In genomic region chr11:51011821-51012220, GRCm38 (mm10) we compare ENCODE assay signal across 16 mouse cellular contexts. TPM values are rescaled to one million over a fixed set of nuclear protein-coding genes. Genes with fewer than 3 reads are reported as not detected.
DNase-seq lines count a peak whose midpoint lies in the region; ATAC-seq and TF ChIP-seq lines count a peak whose summit lies in the region.
"Had no signal": no experiment of that assay in that cellular context is flagged by ENCODE, and none has a peak within 500 bp of the region (broad histone marks: within the 10 kb centered on the region; RNA-seq: fewer than 3 reads in every experiment).

No protein-coding gene starts in this region.

- H3K36me3 ChIP-seq in hindbrain, embryonic 14.5 days (replicated peaks; ENCODE audit: control insufficient read depth, insufficient read depth) = no peaks in the 10 kb centered on the region
- H3K36me3 ChIP-seq in hindbrain, embryonic 10.5 days = no peaks in the 10 kb centered on the region
- no peaks in the 10 kb centered on the region for H3K36me3 ChIP-seq in liver, postnatal 0 days (replicated peaks; ENCODE audit: insufficient read depth, low read length)

- H3K4me3 ChIP-seq in hindbrain, embryonic 14.5 days (replicated peaks; ENCODE audit: low read length) = no peak overlapping the region
- H3K4me3 ChIP-seq in hindbrain, embryonic 10.5 days = no peak overlapping the region
- H3K4me3 ChIP-seq in liver, postnatal 0 days (ENCODE audit: low read depth, low read length) = no peak overlapping the region
- no peak overlapping the region for H3K4me3 ChIP-seq in left cerebral cortex, adult 2 months

- H3K27ac ChIP-seq in hindbrain, embryonic 14.5 days = no peak overlapping the region
- no peak overlapping the region for H3K27ac ChIP-seq in hindbrain, embryonic 10.5 days
- no peak overlapping the region for H3K27ac ChIP-seq in liver, postnatal 0 days (ENCODE audit: low read depth)
- H3K27ac ChIP-seq in left cerebral cortex, adult 2 months = no peak overlapping the region

- intact Hi-C loops in left cerebral cortex, adult 2 months (cut with DNase I) = no loop called here

- no peak for TF ChIP-seq EP300 in liver, postnatal 0 days (IDR thresholded peaks at IDR 0.05; ENCODE audit: low read depth)

- TF ChIP-seq CTCF in liver, postnatal 0 days (IDR thresholded peaks at IDR 0.05; ENCODE audit: low read depth) = no peak
- TF ChIP-seq CTCF in left cerebral cortex, adult 2 months (IDR thresholded peaks at IDR 0.05) = no peak

- no peak for ATAC-seq in hindbrain, embryonic 14.5 days (ENCODE audit: low FRiP score)
- ATAC-seq in liver, postnatal 0 days = peak; percentile 56
- ATAC-seq: intestine, embryonic 16.5 days had no signal

- 65% methylated on average over 5 of the region's 5 CpGs for WGBS in hindbrain, embryonic 14.5 days
- 88% methylated on average over 5 of the region's 5 CpGs for WGBS in hindbrain, embryonic 10.5 days
- 57% methylated on average over 5 of the region's 5 CpGs for WGBS in liver, postnatal 0 days (ENCODE audit: insufficient replicate concordance)

- peak; percentile 38 for DNase-seq in hindbrain, embryonic 14.5 days (ENCODE audit: low spot score)
- no peak for DNase-seq in hindbrain, embryonic 10.5 days (ENCODE audit: low spot score)
- DNase-seq in adrenal gland, adult (ENCODE audit: inconsistent age in 2 of 2, low spot score in 1 of 2) = peak; percentile 94 to 99
- DNase-seq in adrenal gland, postnatal 4 days (ENCODE audit: low spot score in 2 of 2) = peak; percentile 61 to 75
- peak; percentile 67 for DNase-seq in liver, postnatal 0 days
- no peak for DNase-seq in frontal cortex, adult 2 months (ENCODE audit: extremely low spot score in 1 of 2, low spot score in 1 of 2)
- no peak for DNase-seq in left cerebral cortex, adult 2 months (ENCODE audit: extremely low spot score in 1 of 2, low spot score in 2 of 2)
- no peak for DNase-seq in spleen, postnatal 36 days (ENCODE audit: low spot score in 2 of 2)
- DNase-seq: right cerebral cortex, postnatal 25 days; thymus, adult 18-20 months had no signal

- no peak overlapping the region for H3K4me2 ChIP-seq in hindbrain, embryonic 14.5 days (replicated peaks)
- no peak overlapping the region for H3K4me2 ChIP-seq in liver, postnatal 0 days (ENCODE audit: low read depth, low read length)

- no peaks in the 10 kb centered on the region for H3K4me1 ChIP-seq in hindbrain, embryonic 14.5 days (replicated peaks; ENCODE audit: control insufficient read depth, insufficient read depth, low read length)
- H3K4me1 ChIP-seq in hindbrain, embryonic 10.5 days (replicated peaks) = no peaks in the 10 kb centered on the region
- no peaks in the 10 kb centered on the region for H3K4me1 ChIP-seq in liver, postnatal 0 days (ENCODE audit: insufficient read depth)

- H3K9ac ChIP-seq in hindbrain, embryonic 14.5 days = no peak overlapping the region
- no peak overlapping the region for H3K9ac ChIP-seq in liver, postnatal 0 days (replicated peaks)

- H3K9me3 ChIP-seq in hindbrain, embryonic 14.5 days (ENCODE audit: control insufficient read depth, low read length) = no peaks in the 10 kb centered on the region
- no peaks in the 10 kb centered on the region for H3K9me3 ChIP-seq in hindbrain, embryonic 10.5 days
- no peaks in the 10 kb centered on the region for H3K9me3 ChIP-seq in liver, postnatal 0 days (ENCODE audit: low read length)

- H3K27me3 ChIP-seq in hindbrain, embryonic 14.5 days (ENCODE audit: control insufficient read depth, insufficient read depth, low read length) = no peaks in the 10 kb centered on the region
- no peaks in the 10 kb centered on the region for H3K27me3 ChIP-seq in hindbrain, embryonic 10.5 days (ENCODE audit: insufficient read depth, poor library complexity, severe bottlenecking)
- H3K27me3 ChIP-seq in liver, postnatal 0 days (ENCODE audit: insufficient read depth, low read length) = no peaks in the 10 kb centered on the region

RNA-seq across cellular contexts. Expression of gene Olfr54, which starts 2.2 kb away (rescaled TPM):
- polyA plus RNA-seq in hindbrain, embryonic 14.5 days (2014; fragmentation: Nextera tagmentation; extraction: Ambion mirVana) = not detected in 2 replicates
- polyA plus RNA-seq in hindbrain, embryonic 10.5 days (2016; fragmentation: Nextera tagmentation; extraction: Ambion mirVana) = not detected in 2 replicates
- total RNA-seq in adrenal gland, postnatal 4 days (2021) = under 1 TPM; 0.45 to 0.67 TPM
- polyA plus RNA-seq in liver, postnatal 0 days (2015; fragmentation: Nextera tagmentation; extraction: Ambion mirVana) = not detected in 2 replicates
- polyA plus RNA-seq in frontal cortex, adult 2 months (2012; rRNA removed) = not detected in 2 replicates
- not detected for total RNA-seq in left cerebral cortex, adult 2 months (2021)
- total RNA-seq: CH12.LX; common myeloid progenitor, adult 5-6 weeks; left cerebral cortex, postnatal 36 days had no signal
- polyA plus RNA-seq: gonadal fat pad, adult 2 months; intestine, embryonic 16.5 days; neural tube, embryonic 11.5 days had no signal

RNA-seq across cellular contexts. Expression of gene Olfr51, which starts 8.4 kb away (rescaled TPM):
- not detected in 2 replicates for polyA plus RNA-seq in hindbrain, embryonic 14.5 days (2014; fragmentation: Nextera tagmentation; extraction: Ambion mirVana)
- not detected in 2 replicates for polyA plus RNA-seq in hindbrain, embryonic 10.5 days (2016; fragmentation: Nextera tagmentation; extraction: Ambion mirVana)
- not detected for total RNA-seq in adrenal gland, postnatal 4 days (2021)
- not detected in 2 replicates for polyA plus RNA-seq in liver, postnatal 0 days (2015; fragmentation: Nextera tagmentation; extraction: Ambion mirVana)
- not detected in 2 replicates for polyA plus RNA-seq in frontal cortex, adult 2 months (2012; rRNA removed)
- not detected for total RNA-seq in left cerebral cortex, adult 2 months (2021)
- total RNA-seq: CH12.LX; common myeloid progenitor, adult 5-6 weeks; left cerebral cortex, postnatal 36 days had no signal
- polyA plus RNA-seq: gonadal fat pad, adult 2 months; intestine, embryonic 16.5 days; neural tube, embryonic 11.5 days had no signal

RNA-seq across cellular contexts. Expression of gene Olfr1377, which starts 30.1 kb away (rescaled TPM):
- polyA plus RNA-seq in hindbrain, embryonic 14.5 days (2014; fragmentation: Nextera tagmentation; extraction: Ambion mirVana) = not detected in 2 replicates
- polyA plus RNA-seq in hindbrain, embryonic 10.5 days (2016; fragmentation: Nextera tagmentation; extraction: Ambion mirVana) = not detected in 2 replicates
- total RNA-seq in adrenal gland, postnatal 4 days (2021) = not detected
- not detected in 2 replicates for polyA plus RNA-seq in liver, postnatal 0 days (2015; fragmentation: Nextera tagmentation; extraction: Ambion mirVana)
- not detected in 2 replicates for polyA plus RNA-seq in frontal cortex, adult 2 months (2012; rRNA removed)
- total RNA-seq in left cerebral cortex, adult 2 months (2021) = not detected
- total RNA-seq: CH12.LX; common myeloid progenitor, adult 5-6 weeks; left cerebral cortex, postnatal 36 days had no signal
- polyA plus RNA-seq: gonadal fat pad, adult 2 months; intestine, embryonic 16.5 days; neural tube, embryonic 11.5 days had no signal

RNA-seq across cellular contexts. Expression of gene Olfr1375, which starts 36.1 kb away (rescaled TPM):
- polyA plus RNA-seq in hindbrain, embryonic 14.5 days (2014; fragmentation: Nextera tagmentation; extraction: Ambion mirVana) = not detected in 2 replicates
- polyA plus RNA-seq in hindbrain, embryonic 10.5 days (2016; fragmentation: Nextera tagmentation; extraction: Ambion mirVana) = not detected in 2 replicates
- total RNA-seq in adrenal gland, postnatal 4 days (2021) = not detected
- not detected in 2 replicates for polyA plus RNA-seq in liver, postnatal 0 days (2015; fragmentation: Nextera tagmentation; extraction: Ambion mirVana)
- not detected in 2 replicates for polyA plus RNA-seq in frontal cortex, adult 2 months (2012; rRNA removed)
- not detected for total RNA-seq in left cerebral cortex, adult 2 months (2021)
- total RNA-seq: CH12.LX; common myeloid progenitor, adult 5-6 weeks; left cerebral cortex, postnatal 36 days had no signal
- polyA plus RNA-seq: gonadal fat pad, adult 2 months; intestine, embryonic 16.5 days; neural tube, embryonic 11.5 days had no signal

RNA-seq across cellular contexts. Expression of gene Olfr1378, which starts 45.5 kb away (rescaled TPM):
- polyA plus RNA-seq in hindbrain, embryonic 14.5 days (2014; fragmentation: Nextera tagmentation; extraction: Ambion mirVana) = not detected in 2 replicates
- polyA plus RNA-seq in hindbrain, embryonic 10.5 days (2016; fragmentation: Nextera tagmentation; extraction: Ambion mirVana) = not detected in 2 replicates
- not detected for total RNA-seq in adrenal gland, postnatal 4 days (2021)
- not detected in 2 replicates for polyA plus RNA-seq in liver, postnatal 0 days (2015; fragmentation: Nextera tagmentation; extraction: Ambion mirVana)
- not detected in 2 replicates for polyA plus RNA-seq in frontal cortex, adult 2 months (2012; rRNA removed)
- not detected for total RNA-seq in left cerebral cortex, adult 2 months (2021)
- total RNA-seq: CH12.LX; common myeloid progenitor, adult 5-6 weeks; left cerebral cortex, postnatal 36 days had no signal
- polyA plus RNA-seq: gonadal fat pad, adult 2 months; intestine, embryonic 16.5 days; neural tube, embryonic 11.5 days had no signal

Comparison
In these comparisons a context has a peak if more than half of its experiments do, and no peak if none do; other contexts are left out.
1. DNase-seq: peak in hindbrain, embryonic 14.5 days (single experiment), adrenal gland, adult (2 of 2), adrenal gland, postnatal 4 days (2 of 2) and liver, postnatal 0 days (single experiment); none in hindbrain, embryonic 10.5 days (single experiment), frontal cortex, adult 2 months (0 of 2), left cerebral cortex, adult 2 months (0 of 2) and spleen, postnatal 36 days (0 of 2).